Mouse (Mus musculus): ENCODE measurements at regions not wholly inside any gene's neighbourhood (a gene's known extent, or its start where the extent isn't known, plus 50 kb on each side); places are given as distances from the start of the nearest gene placed in this dataset.

- TF ChIP-seq POLR2AphosphoS2 (IDR thresholded peaks at IDR 0.05; ENCODE audit: low read depth, low read length), result no peak
- no peak for TF ChIP-seq MAFK (IDR thresholded peaks at IDR 0.05; ENCODE audit: insufficient replicate concordance, low read length)
These were observed 368.2 kb upstream of the Pkdcc start for GRCm38 (mm10) chr17:82846776-82847494.

Data from CH12.LX (cell line).